Mouse (Mus musculus) frontal cortex, postnatal 25 days (tissue): ENCODE results near the gene Rora.

ENCODE experiments used
- DNase-seq, 2 experiments: peaks; one replicate each; pipeline ENCODE4 v3.0.0; 2022; ENCODE audit warnings: low spot score in 2 of 2

The Rora gene

DNA sequence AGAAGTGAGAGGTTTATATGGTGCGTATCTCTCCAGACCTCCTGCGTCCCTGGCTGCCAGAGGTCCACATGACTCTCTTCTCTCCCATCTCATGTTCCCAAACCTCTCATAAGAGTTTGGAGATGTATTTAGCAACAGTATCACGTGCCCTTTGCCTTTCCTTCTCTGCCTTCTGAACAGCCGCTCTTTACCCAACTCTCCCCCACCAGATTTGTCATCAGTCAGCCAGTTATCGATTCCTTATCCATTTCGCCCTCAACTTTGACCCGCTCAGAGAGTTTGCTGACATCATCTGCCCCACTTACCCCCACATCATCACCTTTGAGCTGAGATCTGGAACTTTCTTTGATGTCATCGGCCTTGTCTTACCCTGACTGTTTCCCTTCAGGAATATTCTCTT, 230.1 kb downstream of the Rora start:
- no peak for DNase-seq

DNA sequence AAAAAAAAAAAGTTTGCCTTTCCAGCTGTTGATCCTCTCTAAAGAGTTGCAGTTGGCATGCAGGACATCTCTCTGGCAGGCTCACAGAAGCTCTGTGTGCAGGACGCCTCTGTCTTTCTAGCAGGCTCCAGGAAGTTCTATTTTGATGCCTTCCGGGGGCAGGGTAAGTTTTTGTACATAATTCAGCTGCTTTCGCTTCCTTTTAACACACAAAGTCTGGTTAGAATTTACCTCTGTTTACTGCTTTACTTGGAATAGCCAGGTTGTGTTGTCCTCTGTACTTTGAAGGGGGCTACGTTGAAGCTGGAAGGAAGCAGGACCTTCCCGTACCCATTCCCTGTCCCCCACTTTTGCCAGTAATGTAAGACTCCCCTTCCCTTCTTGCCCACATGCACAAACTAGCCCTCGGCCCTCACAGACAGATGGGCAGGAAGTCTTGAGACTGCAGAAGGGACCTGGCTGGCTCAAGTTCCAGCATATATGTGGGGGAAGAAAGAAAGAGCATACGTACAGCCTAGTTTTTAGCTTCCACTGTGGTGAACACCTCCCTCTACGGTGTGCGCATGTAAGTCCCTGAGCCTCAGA, 231.0 kb downstream of the Rora start:
- DNase-seq, result no peak

DNA sequence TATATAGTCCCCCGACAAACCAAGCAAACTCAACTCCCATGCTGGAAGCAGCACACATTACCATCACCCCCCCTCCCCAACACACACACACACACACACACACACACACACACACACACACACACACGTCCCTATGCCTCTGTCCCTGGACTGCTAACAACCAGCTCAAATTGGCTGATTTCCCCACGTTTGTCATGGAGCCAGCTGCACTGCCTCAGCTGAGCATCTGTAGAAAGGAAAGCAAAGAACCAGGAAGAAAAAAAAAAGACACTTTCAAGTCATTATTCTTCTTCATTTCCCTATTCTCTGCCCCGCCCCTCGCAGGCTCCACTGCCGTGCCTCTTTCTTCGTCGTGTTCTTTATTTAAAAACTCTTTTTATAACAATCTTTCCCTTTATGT, 235.1 kb downstream of the Rora start:
- DNase-seq, result no peak

DNA sequence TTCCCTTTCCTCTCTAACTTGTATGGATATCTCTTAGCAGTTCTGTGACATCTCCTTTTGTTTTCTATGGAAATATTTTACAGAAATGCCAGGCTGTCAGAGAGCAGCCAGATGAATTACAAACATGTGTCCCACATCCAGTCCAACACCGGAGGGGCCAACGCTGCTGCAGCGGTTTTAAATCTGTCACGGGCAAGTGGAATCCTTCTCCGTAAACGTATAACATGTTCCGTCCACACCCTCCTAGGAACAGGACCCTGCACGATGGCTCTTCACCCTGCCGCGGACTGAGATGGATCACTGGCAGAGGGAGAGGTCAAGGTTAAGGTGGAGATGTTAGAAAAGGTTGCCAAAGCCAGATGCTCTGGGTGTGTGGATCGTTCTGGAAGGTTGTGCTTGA, 237.8 kb downstream of the Rora start:
- DNase-seq, result no peak

DNA sequence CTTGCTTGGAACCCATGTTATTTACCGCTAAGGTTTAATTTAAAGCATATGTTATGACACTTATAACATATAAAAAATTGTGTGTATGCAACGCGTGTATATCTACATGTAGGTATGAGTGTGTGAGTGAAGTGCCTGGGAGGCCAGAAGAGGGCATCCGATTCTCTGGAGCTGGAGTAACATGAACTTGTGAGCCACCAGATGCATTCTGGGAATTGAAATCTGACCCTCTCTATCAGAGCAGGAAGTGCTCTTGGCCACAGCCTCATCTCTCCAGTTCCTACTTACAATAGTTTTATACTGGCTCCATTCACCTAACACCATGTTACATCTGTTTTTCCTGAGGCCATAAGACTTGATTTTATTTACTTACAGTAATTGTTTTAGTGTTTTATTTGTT, 238.8 kb downstream of the Rora start:
- no peak for DNase-seq

DNA sequence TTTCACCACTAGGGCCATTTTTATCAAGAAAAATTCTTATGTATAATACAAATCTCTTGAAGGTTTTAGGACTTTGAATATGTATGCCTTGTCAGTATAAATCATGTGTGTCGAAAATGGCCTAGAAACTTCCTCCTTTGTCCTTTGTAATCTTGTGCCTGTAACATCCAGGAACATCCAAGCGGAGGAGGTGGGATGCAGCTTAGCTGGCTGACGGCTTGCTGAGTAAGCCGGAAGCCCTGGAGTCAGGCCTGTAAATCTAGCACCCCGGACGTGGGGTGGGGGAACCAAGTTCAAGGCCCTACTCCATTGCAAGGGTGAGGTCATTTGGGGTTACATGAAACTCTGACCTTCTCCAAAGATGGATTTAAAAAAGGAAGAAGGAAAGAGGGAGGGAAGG, 239.3 kb downstream of the Rora start:
- no peak for DNase-seq

DNA sequence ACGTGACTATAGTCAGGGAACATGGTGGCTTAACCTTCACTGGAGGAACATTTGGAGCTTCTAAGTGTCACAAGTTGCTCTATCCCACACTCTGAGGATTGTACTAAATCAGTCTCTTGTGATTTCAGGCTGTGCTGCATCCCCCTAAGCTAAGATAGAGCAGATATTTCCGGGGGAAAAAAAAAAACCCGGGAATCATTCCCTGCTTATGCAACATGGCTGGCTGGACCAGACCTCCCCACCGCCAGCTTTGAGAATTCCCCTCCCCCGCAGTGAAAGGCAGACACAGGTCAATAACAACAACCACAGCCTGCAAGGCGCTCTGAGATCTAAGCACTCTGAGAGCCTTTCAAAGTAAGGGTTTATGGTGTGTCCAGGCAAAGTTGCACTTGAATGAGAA, 244.7 kb downstream of the Rora start:
- no peak for DNase-seq

DNA sequence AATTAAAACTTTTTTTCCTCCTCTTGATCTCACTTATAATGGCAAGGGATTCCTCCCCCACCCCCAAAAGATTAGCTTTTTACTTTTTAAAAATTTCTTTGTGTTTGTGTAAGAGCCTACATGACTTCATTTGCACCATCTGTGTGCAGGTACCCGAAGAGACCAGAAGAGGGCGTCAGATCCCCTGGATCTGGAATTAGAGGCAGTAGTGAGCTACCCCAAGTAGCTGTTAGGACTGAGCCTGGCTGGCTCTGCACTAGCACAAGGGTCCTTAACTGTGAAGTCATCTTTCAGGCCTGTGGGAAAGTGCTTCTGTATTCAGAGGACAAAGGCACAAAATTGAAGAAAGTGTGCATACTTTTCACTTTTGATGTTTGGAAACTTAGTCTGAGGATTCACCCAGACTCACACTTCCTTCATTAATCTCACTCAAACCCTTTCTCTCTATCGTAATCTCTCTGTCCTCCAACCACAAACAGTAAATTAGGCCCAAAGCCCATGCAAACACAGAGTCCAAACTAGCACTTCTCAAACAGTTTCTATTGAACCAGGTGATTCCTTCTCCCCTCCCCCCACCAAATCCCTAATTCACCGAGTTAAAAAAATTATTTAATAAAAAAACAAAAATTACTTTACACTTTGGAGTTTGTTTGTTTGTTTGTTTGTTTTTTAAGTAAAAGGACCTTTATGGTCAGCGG, 246.1 kb downstream of the Rora start:
- no peak for DNase-seq

DNA sequence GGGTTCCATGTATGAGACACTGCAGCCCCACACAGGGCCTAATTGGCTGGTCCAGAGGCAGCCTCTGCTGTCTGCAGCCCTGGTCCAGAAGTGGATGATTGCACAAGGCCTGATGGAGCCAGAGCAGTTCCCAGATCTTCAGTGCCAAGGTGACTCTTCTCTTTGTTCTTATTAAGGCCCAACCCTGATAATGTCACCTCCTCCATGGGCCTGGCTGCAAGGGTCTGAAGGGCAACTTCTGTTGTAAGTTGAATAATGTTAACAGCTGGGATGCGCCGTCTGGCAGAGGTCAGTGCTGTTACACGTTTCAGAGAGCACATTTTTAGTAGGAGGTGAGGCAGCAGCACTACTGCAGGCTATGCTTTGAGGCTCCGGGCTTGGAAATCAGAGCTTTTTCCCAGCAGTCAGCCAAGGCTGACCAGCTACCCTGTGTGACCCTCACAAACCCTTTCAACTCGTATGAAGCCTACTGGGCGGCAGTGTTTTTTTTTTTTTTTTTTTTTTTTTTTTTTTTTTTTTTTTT, 252.8 kb downstream of the Rora start:
- DNase-seq, result no peak

DNA sequence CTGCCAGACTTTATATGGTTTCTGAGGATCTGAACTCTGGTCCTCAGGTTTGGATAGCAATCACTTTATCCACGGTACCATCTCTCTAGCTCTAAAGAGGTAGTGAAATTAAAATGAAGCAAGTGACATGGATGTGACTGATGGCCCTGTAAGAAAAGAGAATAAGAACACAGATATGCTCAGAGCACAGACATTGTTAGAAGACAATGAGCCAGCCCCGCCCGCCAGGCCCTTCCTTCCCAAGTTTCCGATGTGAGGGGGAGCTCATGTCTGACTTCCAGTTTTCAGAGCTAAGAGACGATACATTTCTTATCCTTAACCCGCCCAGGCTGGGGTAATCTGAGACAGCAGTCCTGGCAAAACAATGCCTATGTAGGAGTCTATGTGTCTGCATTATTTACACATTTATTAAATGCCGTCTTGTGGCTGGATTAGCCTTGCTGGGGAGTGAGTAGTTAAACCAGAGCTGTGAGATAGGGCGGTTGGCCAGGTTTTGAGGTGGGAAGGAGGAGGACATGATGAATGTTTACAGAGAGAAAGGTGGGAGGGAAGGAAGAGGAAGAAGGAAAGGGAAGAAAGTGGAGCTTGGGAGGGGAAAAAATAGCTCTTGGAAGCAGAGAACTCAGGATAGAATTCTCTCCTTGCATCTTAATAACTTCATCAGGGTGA, 259.0 kb downstream of the Rora start:
- DNase-seq, result no peak

DNA sequence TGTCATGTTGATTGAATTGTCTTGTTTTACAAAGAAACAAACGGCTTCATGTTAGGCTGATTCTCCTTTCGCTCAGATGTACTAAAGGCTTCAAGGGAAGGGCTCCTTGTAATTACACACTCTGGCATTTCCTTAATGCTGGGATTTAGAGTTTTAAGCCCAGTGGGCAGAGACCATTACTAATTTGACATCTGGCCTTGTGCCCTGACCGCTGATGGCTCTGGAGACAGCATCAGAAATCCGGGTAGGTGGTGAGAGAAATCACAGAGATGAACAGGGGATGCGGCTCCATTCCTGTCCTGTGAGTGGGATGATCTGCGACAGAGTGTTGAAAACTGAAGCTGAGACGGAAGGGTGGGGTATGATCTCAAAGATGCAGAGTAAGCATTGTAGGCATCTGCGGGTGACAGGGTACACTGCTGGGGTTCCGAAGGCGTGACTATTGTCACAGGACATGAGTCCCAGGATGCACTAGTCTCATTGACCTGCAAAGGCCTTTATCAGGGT, 259.7 kb downstream of the Rora start:
- no peak for DNase-seq

DNA sequence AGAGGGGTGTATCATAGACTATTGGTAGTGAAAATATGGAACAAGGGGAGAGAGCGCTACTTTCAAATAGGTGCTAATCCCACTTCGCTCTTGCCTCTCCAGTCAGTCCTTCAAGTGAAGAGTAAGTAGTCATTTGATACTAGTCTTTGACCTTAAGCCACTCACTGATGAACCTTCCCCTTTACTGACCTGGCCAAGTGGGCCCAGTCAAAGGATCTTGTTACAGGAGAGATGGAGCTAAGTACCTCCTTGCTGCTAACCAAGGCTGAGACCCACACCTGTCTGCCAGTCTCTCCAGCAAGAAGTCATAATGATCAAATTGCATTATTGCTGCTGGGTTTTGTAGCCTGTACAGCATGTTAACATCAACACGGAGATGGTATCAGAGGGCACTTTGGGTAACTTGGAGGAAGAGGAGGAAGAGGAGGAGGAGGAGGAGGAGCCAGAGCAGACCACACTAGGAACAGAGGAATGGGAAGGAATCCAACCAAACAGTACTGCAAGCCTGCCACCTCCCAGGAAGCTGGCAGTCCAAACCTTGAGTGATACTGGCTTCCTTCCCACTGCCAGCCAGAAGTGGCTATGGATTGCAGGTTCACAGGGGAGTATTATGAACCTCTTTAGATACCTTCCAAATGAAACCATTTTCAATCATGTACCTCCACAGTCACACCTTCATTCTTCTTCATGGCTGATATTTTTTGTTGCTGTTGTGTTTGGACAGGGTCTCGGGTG, 261.1 kb downstream of the Rora start:
- no peak for DNase-seq

DNA sequence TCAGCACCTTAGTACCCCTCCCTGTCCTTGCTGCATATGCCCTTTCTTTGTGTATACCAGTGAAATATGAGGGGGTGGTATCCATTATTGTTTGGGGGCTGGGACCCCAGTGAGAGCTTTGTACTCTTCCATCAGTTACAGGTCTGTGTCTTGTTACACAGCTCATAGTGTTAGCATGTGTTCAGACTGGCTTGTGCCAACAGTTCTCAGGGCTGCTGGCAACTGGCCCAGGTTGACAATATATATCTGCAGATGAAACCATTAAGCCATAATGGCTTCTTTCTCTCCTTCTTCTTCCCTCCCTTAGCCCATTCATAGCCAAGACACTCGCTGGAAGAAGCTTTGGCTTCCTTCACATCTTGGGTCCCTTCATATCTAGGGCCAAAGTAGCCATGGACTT, 263.2 kb downstream of the Rora start:
- no peak for DNase-seq

DNA sequence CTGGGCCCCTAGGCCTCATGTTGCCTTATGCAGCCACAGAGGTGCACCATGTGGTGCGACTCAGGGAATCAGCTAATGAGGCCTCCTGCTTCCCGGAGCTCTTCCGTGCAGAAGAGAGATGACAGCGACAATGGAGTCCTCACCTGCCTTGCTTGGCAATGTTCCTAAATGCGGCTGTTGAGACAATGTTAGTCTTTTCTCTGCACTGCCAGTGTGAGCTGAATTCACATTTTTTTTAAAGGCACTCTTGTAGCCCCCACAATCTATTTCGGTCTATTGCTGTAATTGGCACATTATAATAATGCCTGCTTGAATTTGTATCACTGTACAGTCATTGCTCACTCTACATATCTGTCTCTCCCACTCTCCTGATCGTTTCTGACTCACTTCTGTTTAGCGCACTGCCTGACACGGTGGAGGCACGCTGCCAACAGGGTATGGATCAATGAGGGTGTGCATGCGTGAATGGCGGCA, 269.6 kb downstream of the Rora start:
- DNase-seq, result no peak

DNA sequence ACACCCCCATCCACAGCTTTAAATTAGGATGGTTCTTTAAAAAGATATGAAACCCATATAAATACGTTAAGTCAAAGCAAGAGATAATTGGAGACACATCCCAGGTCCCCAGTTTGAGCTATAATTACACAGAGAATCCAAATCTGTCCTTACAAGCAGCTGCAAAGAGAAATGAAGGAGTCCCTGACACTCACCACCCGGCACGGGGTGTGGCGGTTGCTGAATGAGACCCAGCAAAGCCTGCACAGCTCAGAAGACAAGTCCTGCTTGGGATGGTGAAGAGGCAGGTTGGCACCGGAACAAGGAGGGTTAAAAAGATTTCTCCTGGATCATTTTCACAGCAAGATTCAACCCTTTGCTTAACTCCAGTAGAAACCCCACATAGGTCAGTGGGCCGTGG, 272.8 kb downstream of the Rora start:
- DNase-seq, result no peak

DNA sequence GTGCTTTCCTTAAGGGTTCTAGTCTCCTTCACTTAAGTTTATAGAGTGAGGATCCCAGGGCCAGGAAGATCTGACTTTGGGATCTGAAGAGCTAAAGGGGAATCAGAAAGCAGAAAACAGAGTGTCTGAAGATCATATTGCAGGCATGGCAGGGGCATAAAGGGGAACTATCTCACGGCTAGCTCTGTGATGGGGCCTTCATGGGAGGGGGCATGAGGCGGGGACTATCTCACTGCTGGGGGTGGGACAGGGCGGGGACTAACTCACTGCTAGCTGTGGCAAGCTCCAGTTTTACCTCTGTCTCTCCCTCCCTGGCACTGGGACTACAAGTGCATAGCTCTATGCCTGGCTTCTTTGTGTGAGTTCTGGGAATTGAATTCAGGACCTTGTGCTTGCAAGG, 279.6 kb downstream of the Rora start:
- DNase-seq, result no peak

DNA sequence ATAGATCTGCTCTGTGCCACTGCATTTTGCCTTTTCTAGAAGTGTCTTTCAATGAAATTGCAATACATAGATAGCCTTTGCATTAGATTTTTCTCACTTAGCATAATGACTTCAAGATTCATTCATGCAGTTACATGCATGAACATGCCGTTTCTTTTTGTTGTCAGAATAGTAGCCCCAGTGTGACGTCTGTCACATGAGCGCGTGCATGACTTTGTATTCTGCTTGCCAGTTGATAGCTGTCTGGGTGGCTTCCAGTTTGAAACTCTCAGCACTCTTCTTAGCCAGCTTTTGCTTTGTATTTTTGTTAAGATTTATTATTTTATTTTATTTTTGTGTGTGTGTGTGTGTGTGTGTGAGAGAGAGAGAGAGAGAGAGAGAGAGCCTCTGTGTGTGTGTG, 280.7 kb downstream of the Rora start:
- no peak for DNase-seq

DNA sequence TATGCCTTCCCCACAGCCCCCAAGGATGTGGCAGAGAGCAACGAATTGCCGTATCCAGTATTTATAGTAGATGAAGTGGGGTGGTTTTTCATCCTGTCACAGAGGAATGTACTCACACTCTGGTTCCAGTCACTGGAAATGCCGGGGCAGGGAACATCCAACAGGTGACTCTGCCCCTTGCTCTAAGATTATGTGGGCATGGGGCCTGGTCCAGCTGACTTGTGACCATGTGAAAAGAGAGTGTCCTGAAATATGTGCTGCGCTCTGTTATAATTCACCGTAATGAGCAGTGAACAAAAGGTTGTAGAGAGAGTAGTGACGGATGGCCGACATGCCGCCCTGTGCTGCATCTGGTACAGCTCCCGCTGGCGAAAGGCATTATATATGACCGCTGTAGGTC, 282.0 kb downstream of the Rora start:
- DNase-seq, result no peak

DNA sequence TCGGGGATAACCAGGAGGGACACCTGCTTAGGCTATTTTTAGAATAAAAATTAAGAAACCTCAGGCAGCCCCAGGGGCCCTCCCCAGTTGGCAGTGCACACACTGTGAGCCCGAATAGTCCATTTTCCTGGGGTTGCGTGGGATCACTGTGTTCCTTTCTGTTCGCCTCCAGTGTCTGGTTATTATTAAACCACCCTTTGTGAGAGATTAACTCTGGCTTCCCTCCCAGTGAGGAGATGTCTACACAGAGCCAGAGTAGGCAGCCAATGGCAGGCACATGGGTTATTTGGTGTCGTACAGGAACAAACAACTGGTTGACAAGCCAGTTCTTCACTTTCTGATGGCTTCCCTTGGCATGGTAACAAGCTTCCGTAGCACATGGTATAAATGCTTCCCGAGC, 287.5 kb downstream of the Rora start:
- DNase-seq, result no peak

DNA sequence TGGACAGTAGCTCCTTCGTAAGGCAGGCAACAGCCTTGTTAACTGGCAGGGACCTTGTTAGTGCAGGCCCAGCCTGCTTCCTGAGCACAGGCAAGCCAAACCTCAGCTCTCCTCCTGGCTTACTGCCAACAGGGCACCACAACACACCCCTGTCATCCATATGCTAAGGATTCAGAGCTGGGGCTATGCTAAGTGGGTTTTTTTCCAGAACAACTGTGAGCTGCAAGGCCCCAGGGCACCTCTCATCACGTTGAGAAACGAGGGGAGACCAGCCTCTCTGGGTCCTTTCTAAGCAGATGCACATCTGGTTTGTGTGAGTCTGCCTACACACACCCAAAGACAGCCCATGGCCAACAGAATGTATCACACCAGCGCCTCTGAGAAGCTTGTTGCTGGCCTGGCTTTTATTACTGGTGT, 289.0 kb downstream of the Rora start:
- no peak for DNase-seq

DNA sequence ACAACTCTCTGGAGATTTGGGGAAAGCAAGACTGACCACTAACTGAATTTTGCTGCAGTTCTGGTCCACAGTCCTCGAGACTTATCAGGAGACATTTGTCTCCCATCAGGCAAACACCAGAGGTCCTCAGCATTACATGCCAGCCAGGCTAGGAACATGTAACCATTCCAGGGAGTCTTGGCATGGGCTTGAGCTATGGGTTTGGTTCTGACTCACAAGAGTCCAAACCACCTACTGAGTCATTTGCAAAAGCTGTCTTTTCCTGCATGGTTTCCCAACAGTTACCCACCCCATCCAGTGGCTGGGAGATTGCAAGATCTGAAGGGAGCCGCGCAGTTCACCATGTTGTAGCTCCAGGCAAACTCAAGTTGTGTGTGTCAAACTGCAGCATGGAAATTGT, 290.4 kb downstream of the Rora start:
- DNase-seq, result no peak

DNA sequence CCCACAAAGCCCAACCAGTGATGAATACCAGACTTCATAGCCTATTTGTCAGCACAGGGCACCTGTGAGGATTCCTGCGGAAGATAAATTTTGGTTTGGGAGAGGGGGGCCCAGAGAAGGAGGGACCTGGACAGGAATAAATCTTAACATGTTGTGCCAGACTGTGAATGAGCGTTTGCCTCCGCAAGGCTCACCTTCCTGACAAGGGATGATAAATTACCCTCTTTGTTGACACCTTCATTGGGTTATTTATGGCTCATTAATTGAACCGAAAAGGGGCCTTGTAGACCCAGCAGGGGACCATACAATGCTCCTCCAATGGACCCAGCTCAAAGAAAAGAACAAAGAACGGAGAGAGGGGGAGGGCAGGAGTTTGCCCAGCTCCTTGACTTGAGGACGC, 294.1 kb downstream of the Rora start:
- DNase-seq, result no peak
